Mouse (Mus musculus): ENCODE measurements around the gene Cntn3. TPM values are rescaled to one million over a fixed set of nuclear protein-coding genes. Genes with fewer than 3 reads are reported as not detected.

Cntn3 gene
- polyA plus RNA-seq, 2 experiments, result 0.70 to 1.1 TPM

- H3K4me3 ChIP-seq (ENCODE audit: insufficient read depth in 1 of 2, low read depth in 2 of 2, low read length in 2 of 2), result no peak overlapping the region
- H3K9ac ChIP-seq (replicated peaks), result no peak overlapping the region
- no peak for TF ChIP-seq CTCF (IDR thresholded peaks at IDR 0.05; ENCODE audit: low read depth)
- no peak for TF ChIP-seq EP300 (IDR thresholded peaks at IDR 0.05; ENCODE audit: low read depth)
- H3K27ac ChIP-seq, result no peak overlapping the region
- no peak for ATAC-seq (ENCODE audit: insufficient read depth)
- WGBS (ENCODE audit: insufficient replicate concordance), result 59% methylated on average over 3 of the region's 3 CpGs
- no peaks in the 10 kb centered on the region for H3K27me3 ChIP-seq (ENCODE audit: control insufficient read depth, insufficient read depth, low read length)
- DNase-seq (ENCODE audit: low read depth in 3 of 3, low spot score in 3 of 3), result no peak
- H3K4me2 ChIP-seq (ENCODE audit: low read depth), result no peak overlapping the region
- H3K4me1 ChIP-seq (replicated peaks; ENCODE audit: control insufficient read depth in 2 of 2, insufficient read depth in 2 of 2, low read length in 1 of 2), result no peaks in the 10 kb centered on the region
- no peaks in the 10 kb centered on the region for H3K9me3 ChIP-seq (ENCODE audit: control insufficient read depth, low read length)
- H3K36me3 ChIP-seq (replicated peaks; ENCODE audit: control insufficient read depth, insufficient read depth, low read depth), result no peaks in the 10 kb centered on the region
Measured at GRCm38 (mm10) chr6:102332144-102332543, 240.8 kb downstream of the Cntn3 start.

- TF ChIP-seq CTCF (IDR thresholded peaks at IDR 0.05; ENCODE audit: low read depth) (no peak), EP300 (IDR thresholded peaks at IDR 0.05; ENCODE audit: low read depth) (no peak)
- H3K9me3 ChIP-seq (ENCODE audit: control insufficient read depth, low read length), result no peaks in the 10 kb centered on the region
- H3K4me2 ChIP-seq (ENCODE audit: low read depth), result no peak overlapping the region
- ATAC-seq (ENCODE audit: insufficient read depth) (no peak), DNase-seq (ENCODE audit: low read depth in 3 of 3, low spot score in 3 of 3) (no peak)
- no peaks in the 10 kb centered on the region for H3K36me3 ChIP-seq (replicated peaks; ENCODE audit: control insufficient read depth, insufficient read depth, low read depth)
- no peaks in the 10 kb centered on the region for H3K27me3 ChIP-seq (ENCODE audit: control insufficient read depth, insufficient read depth, low read length)
- H3K4me3 ChIP-seq (ENCODE audit: insufficient read depth in 1 of 2, low read depth in 2 of 2, low read length in 2 of 2), result no peak overlapping the region
- no peak overlapping the region for H3K27ac ChIP-seq
- H3K9ac ChIP-seq (replicated peaks), result no peak overlapping the region
- WGBS (ENCODE audit: insufficient replicate concordance), result 56% methylated on average over 2 of the region's 2 CpGs
- H3K4me1 ChIP-seq (replicated peaks; ENCODE audit: control insufficient read depth in 2 of 2, insufficient read depth in 2 of 2, low read length in 1 of 2), result no peaks in the 10 kb centered on the region
Measured at GRCm38 (mm10) chr6:102326711-102327110, 246.2 kb downstream of the Cntn3 start.

GRCm38 (mm10) chr6:102322614-102323284 is 250.2 kb downstream of the Cntn3 start:
- no peak overlapping the region for H3K4me2 ChIP-seq (ENCODE audit: low read depth)
- no peaks in the 10 kb centered on the region for H3K4me1 ChIP-seq (replicated peaks; ENCODE audit: control insufficient read depth in 2 of 2, insufficient read depth in 2 of 2, low read length in 1 of 2)
- H3K27me3 ChIP-seq (ENCODE audit: control insufficient read depth, insufficient read depth, low read length), result no peaks in the 10 kb centered on the region
- 60% methylated on average over 4 of the region's 4 CpGs for WGBS (ENCODE audit: insufficient replicate concordance)
- H3K9me3 ChIP-seq (ENCODE audit: control insufficient read depth, low read length), result no peaks in the 10 kb centered on the region
- no peaks in the 10 kb centered on the region for H3K36me3 ChIP-seq (replicated peaks; ENCODE audit: control insufficient read depth, insufficient read depth, low read depth)
- no peak overlapping the region for H3K4me3 ChIP-seq (ENCODE audit: insufficient read depth in 1 of 2, low read depth in 2 of 2, low read length in 2 of 2)
- no peak for ATAC-seq (ENCODE audit: insufficient read depth)
- H3K27ac ChIP-seq, result no peak overlapping the region
- H3K9ac ChIP-seq (replicated peaks), result no peak overlapping the region
- TF ChIP-seq CTCF (IDR thresholded peaks at IDR 0.05; ENCODE audit: low read depth), result no peak
- TF ChIP-seq EP300 (IDR thresholded peaks at IDR 0.05; ENCODE audit: low read depth), result no peak
- DNase-seq (ENCODE audit: low read depth in 3 of 3, low spot score in 3 of 3), result no peak

GRCm38 (mm10) chr6:102319755-102320154 is 253.1 kb downstream of the Cntn3 start:
- TF ChIP-seq CTCF (IDR thresholded peaks at IDR 0.05; ENCODE audit: low read depth) (no peak), EP300 (IDR thresholded peaks at IDR 0.05; ENCODE audit: low read depth) (no peak)
- no peak overlapping the region for H3K9ac ChIP-seq (replicated peaks)
- 66% methylated on average over 3 of the region's 3 CpGs for WGBS (ENCODE audit: insufficient replicate concordance)
- no peaks in the 10 kb centered on the region for H3K36me3 ChIP-seq (replicated peaks; ENCODE audit: control insufficient read depth, insufficient read depth, low read depth)
- H3K27me3 ChIP-seq (ENCODE audit: control insufficient read depth, insufficient read depth, low read length), result no peaks in the 10 kb centered on the region
- no peak overlapping the region for H3K4me3 ChIP-seq (ENCODE audit: insufficient read depth in 1 of 2, low read depth in 2 of 2, low read length in 2 of 2)
- H3K4me1 ChIP-seq (replicated peaks; ENCODE audit: control insufficient read depth in 2 of 2, insufficient read depth in 2 of 2, low read length in 1 of 2), result no peaks in the 10 kb centered on the region
- no peak overlapping the region for H3K27ac ChIP-seq
- no peaks in the 10 kb centered on the region for H3K9me3 ChIP-seq (ENCODE audit: control insufficient read depth, low read length)
- DNase-seq (ENCODE audit: low read depth in 3 of 3, low spot score in 3 of 3) (no peak), ATAC-seq (ENCODE audit: insufficient read depth) (no peak)
- no peak overlapping the region for H3K4me2 ChIP-seq (ENCODE audit: low read depth)

- Histone ChIP-seq H3K36me3 (replicated peaks; ENCODE audit: control insufficient read depth, insufficient read depth, low read depth) (no peaks in the 10 kb centered on the region), H3K9me3 (ENCODE audit: control insufficient read depth, low read length) (no peaks in the 10 kb centered on the region), H3K27ac (no peak overlapping the region), H3K9ac (replicated peaks) (no peak overlapping the region), H3K4me1 (replicated peaks; ENCODE audit: control insufficient read depth in 2 of 2, insufficient read depth in 2 of 2, low read length in 1 of 2) (no peaks in the 10 kb centered on the region), H3K4me2 (ENCODE audit: low read depth) (no peak overlapping the region), H3K27me3 (ENCODE audit: control insufficient read depth, insufficient read depth, low read length) (no peaks in the 10 kb centered on the region), H3K4me3 (ENCODE audit: insufficient read depth in 1 of 2, low read depth in 2 of 2, low read length in 2 of 2) (no peak overlapping the region)
- 64% methylated on average over 2 of the region's 2 CpGs for WGBS (ENCODE audit: insufficient replicate concordance)
- DNase-seq (ENCODE audit: low read depth in 3 of 3, low spot score in 3 of 3) (no peak), ATAC-seq (ENCODE audit: insufficient read depth) (no peak)
- TF ChIP-seq CTCF (IDR thresholded peaks at IDR 0.05; ENCODE audit: low read depth) (no peak), EP300 (IDR thresholded peaks at IDR 0.05; ENCODE audit: low read depth) (no peak)
Measured at GRCm38 (mm10) chr6:102282889-102283288, 290.0 kb downstream of the Cntn3 start.

All from liver, embryonic 14.5 days (tissue).